Mouse (Mus musculus) MEL (cell line): Measurements from ENCODE around the gene Mei1. TPM values are rescaled to one million over a fixed set of nuclear protein-coding genes. Genes with fewer than 3 reads are reported as not detected.
A peak's percentile ranks its signal among the peaks of the same experiment; 100 is the strongest.

Source experiments
- DNase-seq: peaks from one replicate; pipeline ENCODE4 v3.0.0; 2011; ENCODE audit warnings: low read depth, low spot score
- H3K27ac ChIP-seq: 2 replicates; pipeline ENCODE4 v1.5.1; 2012; ENCODE audit warnings: low read depth, mild to moderate bottlenecking, control low read depth, low read length, moderate library complexity; ENCODE audit not compliant: control insufficient read depth
- H3K27me3 ChIP-seq, 2 experiments: fragments of 150-350 bp in 1 of 2; sonication (generic) in 1 of 2; 2 replicates each; pipeline ENCODE4 v1.6.1; 2012; ENCODE audit warnings: low read length in 2 of 2, mild to moderate bottlenecking in 2 of 2, improper control_type of control experiment in 1 of 2, moderate library complexity in 1 of 2; ENCODE audit not compliant: insufficient read depth in 2 of 2, control insufficient read depth in 1 of 2
- H3K36me3 ChIP-seq, 2 experiments: 2 replicates each; pipeline ENCODE4 v1.6.1; 2012 to 2014; ENCODE audit warnings: low read length in 2 of 2, improper control_type of control experiment in 1 of 2, inconsistent platforms in 1 of 2, mild to moderate bottlenecking in 1 of 2; ENCODE audit not compliant: insufficient read depth in 2 of 2, control insufficient read depth in 1 of 2
- H3K4me1 ChIP-seq, 2 experiments: fragments of 150-350 bp in 1 of 2; sonication (generic) in 1 of 2; 2 replicates each; pipeline ENCODE4 v1.6.1; 2012; ENCODE audit warnings: low read length in 2 of 2, improper control_type of control experiment in 1 of 2, mild to moderate bottlenecking in 1 of 2; ENCODE audit not compliant: insufficient read depth in 2 of 2, control insufficient read depth in 1 of 2
- H3K4me3 ChIP-seq, 2 experiments: fragments of 150-350 bp in 1 of 2; sonication (generic) in 1 of 2; 2 replicates each; pipeline ENCODE4 v1.5.1; 2012; ENCODE audit warnings: low read depth in 2 of 2, low read length in 2 of 2, mild to moderate bottlenecking in 2 of 2, moderate library complexity in 2 of 2, control low read depth in 1 of 2, improper control_type of control experiment in 1 of 2; ENCODE audit not compliant: control insufficient read depth in 1 of 2, insufficient read depth in 1 of 2
- H3K79me2 ChIP-seq: 2 replicates; pipeline ENCODE4 v1.6.1; 2012; ENCODE audit warnings: mild to moderate bottlenecking, low read length, moderate library complexity; ENCODE audit not compliant: control insufficient read depth, poor library complexity, insufficient read depth
- H3K9ac ChIP-seq: 2 replicates; pipeline ENCODE4 v1.6.1; 2012; ENCODE audit warnings: low read depth, mild to moderate bottlenecking, control low read depth, low read length, moderate library complexity; ENCODE audit not compliant: control insufficient read depth, poor library complexity, severe bottlenecking
- H3K9me3 ChIP-seq: fragments of 150-350 bp; sonication (generic); replicated peaks from 2 replicates; pipeline ENCODE4 v1.6.1; 2012; ENCODE audit warnings: mild to moderate bottlenecking, low read length, improper control_type of control experiment, moderate library complexity; ENCODE audit not compliant: insufficient read depth
- CTCF ChIP-seq, 3 experiments: IDR thresholded peaks in 2 of 3; conservative IDR thresholded peaks in 1 of 3; 2 replicates each; pipeline ENCODE4 v1.5.1; 2011 to 2012; ENCODE audit warnings: low read length in 3 of 3, low read depth in 2 of 3, mild to moderate bottlenecking in 2 of 3, improper control_type of control experiment in 1 of 3, inconsistent platforms in 1 of 3, mixed read lengths in 1 of 3, moderate library complexity in 1 of 3; ENCODE audit not compliant: control insufficient read depth in 1 of 3, insufficient read depth in 1 of 3, poor library complexity in 1 of 3, severe bottlenecking in 1 of 3
- E2F4 ChIP-seq: IDR thresholded peaks from 2 replicates; pipeline ENCODE4 v1.6.1; 2011; ENCODE audit warnings: low read depth, low read length, improper control_type of control experiment, borderline replicate concordance
- EP300 ChIP-seq, 2 experiments: IDR thresholded peaks; 2 replicates each; pipeline ENCODE4 v1.6.1; 2011; ENCODE audit warnings: improper control_type of control experiment in 2 of 2, low read length in 2 of 2, low read depth in 1 of 2, mild to moderate bottlenecking in 1 of 2
- GATA1 ChIP-seq: IDR thresholded peaks from 2 replicates; pipeline ENCODE4 v1.6.1; 2011; ENCODE audit warnings: low read depth, low read length, improper control_type of control experiment
- JUND ChIP-seq: IDR thresholded peaks from 2 replicates; pipeline ENCODE4 v1.6.1; 2011; ENCODE audit warnings: low read depth, mild to moderate bottlenecking, improper control_type of control experiment, low read length
- KAT2A ChIP-seq: conservative IDR thresholded peaks from 2 replicates; pipeline ENCODE4 v1.6.1; 2012; ENCODE audit warnings: low read depth, low read length, improper control_type of control experiment, inconsistent platforms
- MAFK ChIP-seq: IDR thresholded peaks from 2 replicates; pipeline ENCODE4 v1.6.1; 2011; ENCODE audit warnings: low read depth, mild to moderate bottlenecking, low read length, improper control_type of control experiment, borderline replicate concordance
- MAX ChIP-seq: IDR thresholded peaks from 2 replicates; pipeline ENCODE4 v1.6.1; 2011; ENCODE audit warnings: low read length, improper control_type of control experiment
- MEF2A ChIP-seq: IDR thresholded peaks from 2 replicates; pipeline ENCODE4 v1.6.1; 2014; ENCODE audit warnings: low read depth, mild to moderate bottlenecking, inconsistent platforms, low read length, improper control_type of control experiment; ENCODE audit not compliant: poor library complexity, insufficient replicate concordance, severe bottlenecking; ENCODE audit errors: extremely low read depth
- NELFE ChIP-seq: IDR thresholded peaks from 2 replicates; pipeline ENCODE4 v1.6.1; 2011; ENCODE audit warnings: low read depth, low read length, improper control_type of control experiment
- NRF1 ChIP-seq: IDR thresholded peaks from 2 replicates; pipeline ENCODE4 v1.6.1; 2014; ENCODE audit warnings: low read depth, mild to moderate bottlenecking, inconsistent platforms, low read length, improper control_type of control experiment, moderate library complexity; ENCODE audit not compliant: poor library complexity, insufficient read depth, severe bottlenecking
- POLR2A ChIP-seq, 2 experiments: IDR thresholded peaks; 2 replicates each; pipeline ENCODE4 v1.6.1; 2011 to 2012; ENCODE audit warnings: low read length in 2 of 2, mild to moderate bottlenecking in 2 of 2, control low read depth in 1 of 2, improper control_type of control experiment in 1 of 2, low read depth in 1 of 2, moderate library complexity in 1 of 2; ENCODE audit not compliant: control insufficient read depth in 1 of 2, insufficient read depth in 1 of 2, poor library complexity in 1 of 2
- POLR2AphosphoS5 ChIP-seq: IDR thresholded peaks from 2 replicates; pipeline ENCODE4 v1.6.1; 2012; ENCODE audit warnings: low read depth, borderline replicate concordance, mild to moderate bottlenecking, inconsistent platforms, low read length, moderate library complexity, mixed read lengths
- RAD21 ChIP-seq: IDR thresholded peaks from 2 replicates; pipeline ENCODE4 v1.6.1; 2011; ENCODE audit warnings: mild to moderate bottlenecking, low read depth, low read length, improper control_type of control experiment
- RCOR1 ChIP-seq: IDR thresholded peaks from 2 replicates; pipeline ENCODE4 v1.6.1; 2012; ENCODE audit warnings: low read depth, mild to moderate bottlenecking, inconsistent platforms, low read length, improper control_type of control experiment
- SIN3A ChIP-seq: IDR thresholded peaks from 2 replicates; pipeline ENCODE4 v1.6.1; 2012; ENCODE audit warnings: low read length, improper control_type of control experiment, inconsistent platforms
- TAL1 ChIP-seq: IDR thresholded peaks from 2 replicates; pipeline ENCODE4 v1.6.1; 2012; ENCODE audit warnings: mild to moderate bottlenecking, inconsistent platforms, low read length, moderate library complexity, mixed read lengths
- TBP ChIP-seq: IDR thresholded peaks from 2 replicates; pipeline ENCODE4 v1.8.0; 2011; ENCODE audit warnings: low read depth, low read length, improper control_type of control experiment
- USF1 ChIP-seq: IDR thresholded peaks from 2 replicates; pipeline ENCODE4 v1.6.1; 2014; ENCODE audit warnings: low read depth, mild to moderate bottlenecking, inconsistent platforms, low read length, improper control_type of control experiment, moderate library complexity
- polyA plus RNA-seq, 2 experiments: library from polyadenylated mRNA; stranded (reverse) in 1 of 2; unstranded in 1 of 2; fragments of >175 nt in 1 of 2; fragments of >200 nt in 1 of 2; gene quantifications; 2 replicates each; pipeline versions ENCODE4 v1.2.1 to v1.2.4; 2012; ENCODE audit warnings: low replicate concordance in 2 of 2, low read depth in 1 of 2; ENCODE audit not compliant: insufficient read length in 2 of 2, insufficient read depth in 1 of 2, missing spikeins in 1 of 2
- total RNA-seq: library from RNA; depleted of rRNA; stranded (reverse); fragments of 300-350 nt; gene quantifications from 2 replicates; pipeline ENCODE4 v1.2.3, GENCODE M21; 2012

Mei1 gene
- total and polyA plus RNA-seq, 3 experiments: not detected

- no peaks in the 10 kb centered on the region for H3K9me3 ChIP-seq
- no peaks in the 10 kb centered on the region for H3K36me3 ChIP-seq
- TF ChIP-seq RAD21 (peak; percentile 4), EP300 (IDR thresholded peaks at IDR 0.05; ENCODE audit: low read depth in 1 of 2, low read length in 2 of 2) (no peak), KAT2A (no peak)
- no peaks in the 10 kb centered on the region for H3K79me2 ChIP-seq
- H3K4me1 ChIP-seq: no peaks in the 10 kb centered on the region
- no peak for DNase-seq
- H3K27ac ChIP-seq: no peak overlapping the region
- peaks cover 9 to 16% of the 10 kb centered on the region in 2 experiments; a peak in 3 of 4 replicates for H3K27me3 ChIP-seq
- H3K4me3 ChIP-seq: no peak overlapping the region
- H3K9ac ChIP-seq: no peak overlapping the region
These were observed 11.4 kb downstream of the Mei1 start for GRCm38 (mm10) chr15:82081161-82081560.

DNA sequence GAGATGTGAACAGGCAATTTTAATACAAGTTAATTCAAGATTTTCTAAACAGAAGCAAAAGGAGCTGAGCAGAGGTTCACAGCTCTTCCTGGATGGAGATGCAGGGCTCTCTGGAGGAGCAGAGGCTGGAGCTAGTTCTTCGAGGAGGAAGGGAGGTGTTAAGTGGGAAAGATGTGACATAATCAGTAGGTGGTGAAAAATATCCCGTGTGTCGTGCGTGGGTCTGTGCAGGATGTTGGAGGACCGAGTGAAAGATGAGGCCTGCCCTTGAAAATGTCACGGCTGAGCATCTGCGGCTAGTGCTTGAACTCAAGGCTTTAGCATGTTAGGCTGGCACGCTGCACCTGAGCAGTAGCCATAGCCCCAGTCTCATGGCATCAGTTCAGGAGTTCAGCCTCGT is 15.8 kb downstream of the Mei1 start:
- no peak for DNase-seq
- Histone ChIP-seq H3K4me3 (no peak overlapping the region), H3K36me3 (no peaks in the 10 kb centered on the region), H3K79me2 (no peaks in the 10 kb centered on the region), H3K4me1 (no peaks in the 10 kb centered on the region), H3K9me3 (no peaks in the 10 kb centered on the region), H3K9ac (no peak overlapping the region), H3K27ac (no peak overlapping the region), H3K27me3 (peaks cover 19 to 23% of the 10 kb centered on the region in 2 experiments)
- no peak for TF ChIP-seq MAX
- TF ChIP-seq RCOR1: no peak
- TF ChIP-seq MAFK: no peak
- no peak for TF ChIP-seq NRF1
- TF ChIP-seq MEF2A: no peak
- no peak for TF ChIP-seq TAL1
- TF ChIP-seq USF1: no peak
- no peak for TF ChIP-seq GATA1
- no peak for TF ChIP-seq RAD21
- no peak for TF ChIP-seq TBP
- no peak for TF ChIP-seq POLR2A (IDR thresholded peaks at IDR 0.05; ENCODE audit: control insufficient read depth in 1 of 2, insufficient read depth in 1 of 2, low read depth in 1 of 2, low read length in 2 of 2, poor library complexity in 1 of 2)
- TF ChIP-seq POLR2AphosphoS5: no peak
- TF ChIP-seq SIN3A: no peak
- no peak for TF ChIP-seq E2F4
- TF ChIP-seq NELFE: no peak
- no peak for TF ChIP-seq CTCF (IDR thresholded peaks at IDR 0.05 in 2 of 3, conservative IDR thresholded peaks at IDR 0.05 in 1 of 3; ENCODE audit: control insufficient read depth in 1 of 3, insufficient read depth in 1 of 3, low read depth in 2 of 3, low read length in 3 of 3, poor library complexity in 1 of 3, severe bottlenecking in 1 of 3)
- no peak for TF ChIP-seq KAT2A
- TF ChIP-seq JUND: no peak
